Mouse (Mus musculus) hindbrain, embryonic 12.5 days (tissue): Measurements from ENCODE around the gene Apobr. TPM values are rescaled to one million over a fixed set of nuclear protein-coding genes. Genes with fewer than 3 reads are reported as not detected.
A peak's percentile ranks its signal among the peaks of the same experiment; 100 is the strongest.

Experiments
- ATAC-seq: fragments of 200-750 bp; cut with Nextera tagmentation; 2 replicates; pipeline ENCODE4 v1.8.0; 2017; ENCODE audit warnings: moderate TSS enrichment; ENCODE audit not compliant: low FRiP score
- H3K27ac ChIP-seq: fragments of 300-500 bp; sonication (generic); 2 replicates; pipeline ENCODE4 v1.5.1; 2016; ENCODE audit warnings: mild to moderate bottlenecking
- H3K27me3 ChIP-seq: fragments of 300-500 bp; sonication (generic); 2 replicates; pipeline ENCODE4 v1.6.1; 2016; ENCODE audit warnings: mild to moderate bottlenecking
- H3K36me3 ChIP-seq: fragments of 300-500 bp; sonication (generic); 2 replicates; pipeline ENCODE4 v1.6.1; 2016; ENCODE audit warnings: mild to moderate bottlenecking
- H3K4me1 ChIP-seq: fragments of 300-500 bp; sonication (generic); 2 replicates; pipeline ENCODE4 v1.6.1; 2016
- H3K4me2 ChIP-seq: fragments of 300-500 bp; sonication (generic); replicated peaks from 2 replicates; pipeline ENCODE4 v1.6.1; 2016; ENCODE audit warnings: mild to moderate bottlenecking
- H3K4me3 ChIP-seq: fragments of 300-500 bp; sonication (generic); 2 replicates; pipeline ENCODE4 v1.5.1; 2016; ENCODE audit warnings: mild to moderate bottlenecking
- H3K9ac ChIP-seq: fragments of 300-500 bp; sonication (generic); 2 replicates; pipeline ENCODE4 v1.6.1; 2016; ENCODE audit warnings: mild to moderate bottlenecking, moderate library complexity
- H3K9me3 ChIP-seq: fragments of 300-500 bp; sonication (generic); replicated peaks from 2 replicates; pipeline ENCODE4 v1.6.1; 2016; ENCODE audit warnings: mild to moderate bottlenecking
- WGBS: fragments of 180-500 bp; shearing (Covaris S2); methylation state at CpG from one replicate; pipeline ENCODE4 v1.1.7; 2016; 5-methylcytosine and 5-hydroxymethylcytosine counted together
- polyA plus RNA-seq: library from polyadenylated mRNA; unstranded; fragments of >200 nt; fragmentation: Nextera tagmentation; extraction: Ambion mirVana; gene quantifications from 2 replicates; pipeline ENCODE4 v1.2.1, GENCODE M21; 2016

Gene Apobr
- polyA plus RNA-seq = 0.39 and 0.43 TPM in 2 replicates

DNA sequence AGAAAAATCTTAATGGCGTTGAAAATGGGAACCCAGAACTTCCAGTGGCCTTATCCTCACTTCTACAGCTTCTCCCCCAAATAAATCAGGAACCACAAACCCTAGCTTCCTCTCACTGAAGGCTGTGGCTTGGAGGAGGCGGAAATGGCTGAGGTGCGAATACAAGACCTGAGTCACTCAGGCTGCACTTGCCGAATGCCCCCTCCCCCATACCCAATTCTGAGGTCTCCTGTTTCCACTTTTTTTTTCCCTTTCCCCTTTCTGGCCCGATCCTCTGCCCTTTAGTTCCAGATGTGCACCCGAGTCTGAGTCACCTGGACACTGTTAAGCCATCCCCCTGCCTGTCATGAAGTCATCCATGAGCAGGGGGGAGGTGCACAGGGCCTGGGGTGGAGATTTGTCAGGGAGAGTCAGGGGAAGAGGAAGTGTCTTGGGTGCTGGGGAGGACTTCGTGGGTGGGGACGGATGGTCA, at the start of gene Apobr:
Gene Apobr (plus strand): TSS at position 437 of the 472 bp plus-strand sequence.
- Histone ChIP-seq H3K9me3 (no peaks in the 10 kb centered on the region), H3K27ac (no peak within 1 kb of the TSS; the same call in 1 of the 2 replicates), H3K27me3 (peaks cover 29% of the 10 kb centered on the region), H3K4me3 (peak within 1 kb of the TSS; percentile 48; the same call in 1 of the 2 replicates), H3K36me3 (no peaks in the 10 kb centered on the region), H3K9ac (no peak within 1 kb of the TSS), H3K4me1 (peaks cover 12% of the 10 kb centered on the region), H3K4me2 (peak within 1 kb of the TSS; percentile 82)
- ATAC-seq = no peak
- 78% methylated on average over 8 of the region's 8 CpGs for WGBS

DNA sequence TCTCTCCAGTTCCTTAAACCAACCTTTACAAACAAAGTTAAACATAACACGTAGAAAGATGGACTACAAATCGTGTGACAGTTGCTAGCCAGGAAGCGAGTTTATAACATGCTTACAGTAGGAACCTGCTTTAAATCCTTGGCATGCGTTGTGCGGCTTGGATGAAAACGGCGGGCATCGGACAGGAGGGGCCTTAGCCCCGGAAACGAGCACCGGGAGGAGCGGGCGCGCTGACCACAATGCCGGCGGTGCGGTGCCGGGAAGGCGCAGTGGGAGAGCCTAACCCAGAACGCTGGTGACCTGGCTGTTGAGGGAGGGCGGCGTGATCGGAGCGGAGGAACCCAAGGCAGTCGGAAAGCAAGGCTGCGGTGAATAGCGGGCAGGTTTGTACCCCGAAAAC, 49.0 kb upstream of the Apobr start:
- peak overlapping the region; percentile 62 for H3K9ac ChIP-seq
- 3% methylated on average over 28 of the region's 28 CpGs for WGBS

DNA sequence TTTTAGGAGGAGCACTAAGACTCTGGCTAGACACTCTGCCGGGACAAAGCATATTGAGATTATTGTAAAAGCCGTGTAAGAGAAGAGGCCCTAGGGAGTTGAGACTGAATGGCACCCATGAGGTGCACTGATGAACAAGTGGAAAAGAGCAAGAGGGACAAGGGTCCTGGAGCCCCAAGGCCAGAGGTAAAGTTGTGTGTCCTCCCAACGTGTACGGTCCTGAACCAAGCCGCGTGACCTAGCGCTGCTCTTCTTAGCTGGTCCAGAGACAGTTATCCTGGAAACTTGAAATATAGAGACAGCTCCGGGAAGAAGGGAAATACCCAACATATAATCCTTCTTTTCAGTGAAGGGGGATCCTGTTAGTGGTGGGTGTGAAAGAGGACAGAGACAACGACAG, 48.3 kb upstream of the Apobr start:
- no peak for ATAC-seq

More for the DNA sequence above, 49.0 kb upstream of the Apobr start:
- peak overlapping the region; percentile 46 for H3K4me3 ChIP-seq
- ATAC-seq = no peak
- H3K9me3 ChIP-seq = no peaks in the 10 kb centered on the region
- no peaks in the 10 kb centered on the region for H3K36me3 ChIP-seq
- H3K27me3 ChIP-seq = peaks cover 22% of the 10 kb centered on the region
- 0 out of 2 replicates have a peak, but pooled peaks cover 3% of the 10 kb centered on the region for H3K4me1 ChIP-seq
- H3K27ac ChIP-seq = no peak overlapping the region
- H3K4me2 ChIP-seq = peak overlapping the region; percentile 84

DNA sequence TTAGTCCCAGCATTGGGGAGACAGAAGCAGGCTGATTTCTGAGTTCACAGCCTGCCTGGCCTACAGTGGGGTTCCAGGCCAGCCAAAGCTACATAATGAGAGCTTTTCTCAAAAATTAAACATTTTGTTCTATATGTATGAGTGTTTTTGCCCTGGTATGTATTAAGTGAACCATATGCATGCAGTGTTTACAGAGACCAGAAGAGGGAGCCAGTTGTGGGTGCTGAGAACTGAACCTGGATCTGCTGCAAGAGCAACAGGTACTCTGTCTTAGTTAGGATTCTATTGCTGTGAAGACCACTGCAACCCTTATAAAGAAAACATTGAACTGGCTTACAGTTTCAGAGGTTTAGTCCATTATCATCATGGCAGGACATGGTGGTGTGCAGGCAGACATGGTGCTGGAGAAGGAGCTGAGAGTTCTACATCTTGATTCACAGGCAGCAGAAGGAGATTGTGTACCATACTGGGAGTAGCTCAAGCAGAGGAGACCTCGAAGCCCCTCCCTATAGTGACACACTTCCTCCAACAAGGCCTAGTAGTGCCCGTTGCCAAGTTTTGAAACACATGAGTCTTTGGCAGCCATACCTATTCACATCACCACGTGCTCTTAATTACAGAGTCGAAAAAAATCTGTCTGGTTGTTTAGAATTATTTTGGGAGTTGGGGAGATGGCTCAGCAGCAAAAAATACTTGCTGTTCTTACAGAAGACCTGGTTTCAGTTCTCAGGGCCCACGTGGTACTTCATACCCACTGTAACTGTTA, 46.7 kb upstream of the Apobr start:
- no peak overlapping the region for H3K9ac ChIP-seq
- H3K9me3 ChIP-seq = no peaks in the 10 kb centered on the region
- H3K36me3 ChIP-seq = no peaks in the 10 kb centered on the region
- H3K27ac ChIP-seq = no peak overlapping the region
- H3K4me1 ChIP-seq = 0 out of 2 replicates have a peak, but pooled peaks cover 3% of the 10 kb centered on the region
- H3K4me3 ChIP-seq = no peak overlapping the region
- 80% methylated on average over 5 of the region's 5 CpGs for WGBS
- ATAC-seq = no peak
- H3K27me3 ChIP-seq = peaks cover 22% of the 10 kb centered on the region
- no peak overlapping the region for H3K4me2 ChIP-seq

More for the DNA sequence above, 48.3 kb upstream of the Apobr start:
- Histone ChIP-seq H3K4me3 (peak overlapping the region; percentile 46), H3K4me1 (0 out of 2 replicates have a peak, but pooled peaks cover 3% of the 10 kb centered on the region), H3K4me2 (peak overlapping the region; percentile 84), H3K27me3 (peaks cover 22% of the 10 kb centered on the region), H3K27ac (no peak overlapping the region), H3K9ac (no peak overlapping the region), H3K9me3 (no peaks in the 10 kb centered on the region), H3K36me3 (no peaks in the 10 kb centered on the region)
- 59% methylated on average over 9 of the region's 9 CpGs for WGBS

DNA sequence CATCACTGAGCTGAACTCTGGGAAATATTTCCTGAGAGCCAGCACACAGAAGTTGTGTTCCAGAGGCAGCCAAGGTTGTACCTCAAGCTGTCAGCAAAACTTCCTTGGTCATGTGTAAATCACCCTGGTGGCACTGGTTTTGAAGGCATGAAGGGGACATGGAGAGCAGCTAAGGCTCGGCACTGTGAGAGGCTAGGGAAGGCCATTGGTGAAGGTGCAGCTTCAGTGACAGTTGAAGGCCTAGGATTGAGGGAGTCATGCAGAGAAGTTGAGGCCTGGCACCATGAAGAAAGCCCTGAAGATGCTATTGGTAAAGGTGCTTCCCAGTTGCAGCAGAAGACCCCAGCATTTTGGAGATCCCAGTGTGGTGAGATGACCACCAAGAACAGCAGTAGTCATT, 43.1 kb upstream of the Apobr start:
- Histone ChIP-seq H3K9ac (no peak overlapping the region), H3K9me3 (no peaks in the 10 kb centered on the region), H3K27me3 (peaks cover 6% of the 10 kb centered on the region), H3K4me2 (no peak overlapping the region), H3K4me3 (no peak overlapping the region), H3K4me1 (no peaks in the 10 kb centered on the region), H3K36me3 (peaks cover 26% of the 10 kb centered on the region), H3K27ac (no peak overlapping the region)
- 90% methylated on average over 1 of the region's 1 CpGs for WGBS
- ATAC-seq = no peak

DNA sequence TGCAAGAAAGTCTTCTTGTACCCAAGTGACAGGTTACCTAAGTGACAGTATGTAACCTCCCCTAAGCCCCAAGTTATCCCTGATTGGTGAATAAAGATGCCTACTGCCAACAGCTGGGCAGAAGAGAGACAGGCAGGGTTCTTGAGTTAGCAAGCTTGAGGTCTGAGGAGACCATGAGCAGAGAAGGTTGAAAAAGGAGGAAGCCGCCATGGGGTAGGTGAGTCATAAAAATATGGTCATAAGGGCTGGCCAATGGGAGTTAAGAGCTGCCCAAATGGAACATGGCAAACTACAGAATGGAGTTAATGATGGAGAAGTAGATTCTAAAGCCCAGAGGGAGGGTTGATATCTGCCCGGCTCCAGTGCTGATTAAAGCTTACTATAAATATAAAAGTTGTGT, 39.1 kb upstream of the Apobr start:
- H3K9ac ChIP-seq = no peak overlapping the region
- peaks cover 65% of the 10 kb centered on the region for H3K36me3 ChIP-seq
- H3K27me3 ChIP-seq = no peaks in the 10 kb centered on the region
- no peak overlapping the region for H3K27ac ChIP-seq
- no peak for ATAC-seq
- WGBS = 95% methylated on average over 2 of the region's 2 CpGs
- no peaks in the 10 kb centered on the region for H3K4me1 ChIP-seq
- H3K4me3 ChIP-seq = no peak overlapping the region
- H3K9me3 ChIP-seq = no peaks in the 10 kb centered on the region
- no peak overlapping the region for H3K4me2 ChIP-seq

DNA sequence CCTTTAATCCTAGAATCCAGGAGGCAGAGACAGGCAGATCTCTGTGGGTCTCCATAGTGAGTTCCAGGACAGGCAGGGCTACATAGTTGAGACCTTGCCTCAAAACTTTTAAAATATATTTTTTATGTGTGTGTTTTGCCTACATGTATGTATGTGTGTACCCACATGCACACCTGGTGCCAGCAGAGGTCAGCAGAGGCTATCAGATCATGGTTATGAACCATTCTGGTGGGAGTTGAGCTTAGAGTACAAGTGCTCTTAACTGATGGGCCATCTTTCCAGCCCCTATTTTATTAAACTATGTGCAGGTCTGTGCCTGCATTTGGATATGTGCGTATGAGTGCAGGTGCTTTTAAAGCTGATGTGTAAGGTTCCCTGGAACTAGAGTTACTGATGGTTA, 29.9 kb upstream of the Apobr start:
- H3K9me3 ChIP-seq = no peaks in the 10 kb centered on the region
- no peak overlapping the region for H3K9ac ChIP-seq
- H3K27me3 ChIP-seq = no peaks in the 10 kb centered on the region
- 97% methylated on average over 1 of the region's 1 CpGs for WGBS
- peaks cover 93% of the 10 kb centered on the region for H3K36me3 ChIP-seq
- no peak overlapping the region for H3K27ac ChIP-seq
- no peak for ATAC-seq
- H3K4me2 ChIP-seq = no peak overlapping the region
- no peaks in the 10 kb centered on the region for H3K4me1 ChIP-seq
- no peak overlapping the region for H3K4me3 ChIP-seq

DNA sequence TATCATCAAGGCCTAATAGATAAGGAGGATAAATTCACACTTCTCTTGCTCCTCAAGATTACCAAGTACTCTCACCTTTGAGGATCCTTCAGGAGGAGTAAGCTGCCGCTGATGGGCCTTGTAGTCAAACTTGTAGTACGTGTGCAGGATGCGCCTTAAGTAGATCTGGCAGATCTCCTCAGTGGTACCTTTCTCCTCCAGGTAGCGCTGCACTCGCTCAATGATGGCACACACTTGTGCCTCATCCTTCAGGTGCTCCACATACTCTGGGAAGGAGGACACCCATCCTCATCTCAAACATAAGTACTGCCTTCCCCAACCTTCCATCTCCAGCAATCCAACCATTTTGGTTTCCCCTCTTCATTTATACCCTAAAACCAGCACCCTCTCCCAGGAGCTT, 28.1 kb upstream of the Apobr start:
- Histone ChIP-seq H3K4me3 (no peak overlapping the region), H3K27ac (no peak overlapping the region), H3K4me1 (no peaks in the 10 kb centered on the region), H3K36me3 (peaks cover 92% of the 10 kb centered on the region), H3K9me3 (no peaks in the 10 kb centered on the region), H3K4me2 (no peak overlapping the region), H3K27me3 (no peaks in the 10 kb centered on the region), H3K9ac (no peak overlapping the region)
- WGBS = 94% methylated on average over 5 of the region's 5 CpGs
- no peak for ATAC-seq

DNA sequence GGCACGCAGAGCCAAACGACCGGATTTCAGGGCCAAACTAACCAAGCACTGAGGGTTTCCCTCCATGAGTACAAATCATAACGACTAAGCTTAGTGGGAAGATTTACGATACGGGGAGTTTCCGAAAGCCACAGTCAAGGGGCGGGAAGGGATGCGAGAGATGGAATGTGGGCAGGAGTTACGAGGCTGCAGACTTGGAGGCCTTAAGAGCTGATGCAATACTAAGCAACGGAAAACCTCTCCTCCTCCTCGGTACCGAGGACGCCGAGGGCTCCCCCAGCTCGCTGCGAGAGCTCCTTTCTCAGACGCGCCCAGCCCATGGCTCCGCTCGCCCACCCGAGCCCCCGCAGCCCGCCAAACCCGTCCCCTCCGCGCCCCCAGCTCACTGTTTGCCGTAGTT, 19.0 kb upstream of the Apobr start:
- under 1% methylated on average over 28 of the region's 28 CpGs for WGBS
- H3K4me2 ChIP-seq = peak overlapping the region; percentile 78
- H3K9ac ChIP-seq = peak overlapping the region; percentile 87
- no peaks in the 10 kb centered on the region for H3K9me3 ChIP-seq
- H3K27ac ChIP-seq = peak overlapping the region; percentile 72
- H3K4me1 ChIP-seq = peaks cover 7% of the 10 kb centered on the region; the same call in 1 of the 2 replicates
- no peaks in the 10 kb centered on the region for H3K27me3 ChIP-seq
- peak overlapping the region; percentile 97 for H3K4me3 ChIP-seq
- peak; percentile 57; the same call in 1 of the 2 replicates for ATAC-seq
- peaks cover 40% of the 10 kb centered on the region for H3K36me3 ChIP-seq

DNA sequence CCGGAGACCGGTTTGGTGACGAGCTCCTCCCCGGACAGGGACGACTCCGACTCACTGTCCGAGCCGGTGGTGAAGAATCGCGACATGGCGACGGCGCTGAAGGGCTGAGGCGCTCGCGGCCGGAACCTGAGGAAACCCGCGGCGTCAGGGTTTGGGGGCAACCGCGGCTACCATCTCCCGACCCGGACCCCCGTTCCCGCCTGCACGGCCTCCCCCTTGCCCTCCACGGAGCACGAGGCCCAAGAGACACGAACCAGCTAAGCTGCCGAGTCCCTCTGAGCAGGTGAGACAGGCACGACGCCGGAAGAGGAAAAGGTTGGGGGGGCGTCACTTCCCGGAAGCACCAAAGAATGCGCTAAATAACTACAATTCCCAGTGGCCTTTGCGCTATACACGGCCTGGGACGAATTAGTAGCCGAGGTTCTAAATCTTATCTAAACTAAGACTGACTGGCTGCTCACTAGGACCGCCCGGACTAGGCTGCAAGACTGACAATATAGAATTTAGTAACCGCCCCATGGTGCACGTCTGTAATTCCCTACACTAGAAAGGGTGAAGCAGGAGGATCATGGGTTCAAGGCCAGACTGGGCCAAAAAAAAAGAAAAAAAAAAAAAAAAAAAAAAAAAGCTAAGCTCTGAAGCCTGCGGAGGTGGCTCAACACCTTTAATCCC, 18.5 kb upstream of the Apobr start, which contains the start of gene Eif3c:
Gene Eif3c (minus strand): TSS at position 318 of the 672 bp plus-strand sequence.
- no peaks in the 10 kb centered on the region for H3K9me3 ChIP-seq
- peak within 1 kb of the TSS; percentile 87 for H3K9ac ChIP-seq
- peaks cover 7% of the 10 kb centered on the region; the same call in 1 of the 2 replicates for H3K4me1 ChIP-seq
- H3K27ac ChIP-seq = peak within 1 kb of the TSS; percentile 72
- peak; percentile 95 for ATAC-seq
- peak within 1 kb of the TSS; percentile 78 for H3K4me2 ChIP-seq
- no peaks in the 10 kb centered on the region for H3K27me3 ChIP-seq
- 1% methylated on average over 46 of the region's 46 CpGs for WGBS
- peak within 1 kb of the TSS; percentile 97 for H3K4me3 ChIP-seq
- peaks cover 35% of the 10 kb centered on the region for H3K36me3 ChIP-seq

DNA sequence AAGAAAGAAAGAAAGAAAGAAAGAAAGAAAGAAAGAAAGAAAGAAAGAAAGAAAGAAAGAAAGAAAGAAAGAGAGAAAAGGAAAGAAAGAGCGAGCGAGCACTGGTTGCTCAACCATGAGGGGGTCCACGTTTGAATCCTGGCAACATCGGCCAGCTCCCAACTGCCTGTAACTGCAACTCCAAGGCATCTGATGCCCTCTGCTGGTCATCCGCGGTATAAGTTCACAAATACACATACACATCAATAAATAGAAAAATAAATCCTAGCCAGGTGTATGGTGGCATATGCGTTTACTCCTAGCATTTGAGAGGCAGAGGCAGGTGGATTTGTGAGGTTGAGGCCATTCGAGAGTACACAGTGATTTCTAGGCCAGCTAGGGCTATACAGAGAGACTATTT, 7.8 kb upstream of the Apobr start:
- ATAC-seq = no peak
- H3K9ac ChIP-seq = no peak overlapping the region
- H3K27ac ChIP-seq = no peak overlapping the region
- peaks cover 33% of the 10 kb centered on the region for H3K36me3 ChIP-seq
- no peaks in the 10 kb centered on the region for H3K27me3 ChIP-seq
- no peaks in the 10 kb centered on the region for H3K9me3 ChIP-seq
- no peak overlapping the region for H3K4me2 ChIP-seq
- no peaks in the 10 kb centered on the region for H3K4me1 ChIP-seq
- H3K4me3 ChIP-seq = no peak overlapping the region
- WGBS = 60% methylated on average over 8 of the region's 8 CpGs

DNA sequence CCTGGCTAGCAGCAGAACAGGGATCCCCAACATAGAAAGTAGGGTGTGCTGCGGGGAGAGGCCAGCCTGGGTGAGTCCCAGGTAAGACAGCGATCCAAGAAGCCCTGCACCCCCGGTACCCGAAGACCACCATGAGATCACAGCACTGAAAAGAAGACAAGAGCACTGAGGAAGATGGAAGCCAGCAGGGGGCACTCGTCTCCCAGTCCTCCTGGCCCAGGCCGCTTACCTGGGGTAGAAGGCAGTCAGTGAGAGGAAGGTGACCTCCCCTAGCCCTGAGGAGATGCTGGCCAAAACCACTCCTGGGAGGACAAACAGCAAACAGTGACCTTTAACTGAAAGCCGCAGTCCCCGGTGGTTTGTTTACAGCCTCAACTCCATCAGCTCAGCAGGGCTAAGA, 5.6 kb upstream of the Apobr start:
- Histone ChIP-seq H3K4me2 (no peak overlapping the region), H3K4me3 (no peak overlapping the region), H3K27me3 (no peaks in the 10 kb centered on the region), H3K36me3 (peaks cover 26% of the 10 kb centered on the region), H3K9ac (no peak overlapping the region), H3K27ac (no peak overlapping the region), H3K9me3 (no peaks in the 10 kb centered on the region), H3K4me1 (peaks cover 6% of the 10 kb centered on the region)
- WGBS = 57% methylated on average over 8 of the region's 8 CpGs
- ATAC-seq = no peak
